Mouse (Mus musculus) thymus, adult 2 months (tissue): ENCODE measurements around the gene Ap1m2. TPM values are rescaled to one million over a fixed set of nuclear protein-coding genes. Genes with fewer than 3 reads are reported as not detected.
"Not testable (repeated sequence)": the region's sequence is repeated elsewhere in the genome, so short reads cannot be mapped to it uniquely, and the experiment has no call there.

Experiments used
- DNase-seq: peaks from one replicate; pipeline ENCODE4 v3.0.0; 2021
- H3K27ac ChIP-seq: fragments of 200-500 bp; 2 replicates; pipeline ENCODE4 v1.5.1; 2012; ENCODE audit warnings: low read length, control low read depth; ENCODE audit not compliant: control insufficient read depth, insufficient read depth
- H3K27me3 ChIP-seq: fragments of 200-500 bp; 2 replicates; pipeline ENCODE4 v1.6.1; 2012; ENCODE audit warnings: mild to moderate bottlenecking, low read length, moderate library complexity, mixed read lengths; ENCODE audit not compliant: control insufficient read depth, insufficient read depth
- H3K36me3 ChIP-seq: fragments of 200-500 bp; 2 replicates; pipeline ENCODE4 v1.6.1; 2012; ENCODE audit warnings: mild to moderate bottlenecking, low read length, moderate library complexity; ENCODE audit not compliant: control insufficient read depth, insufficient read depth
- H3K4me1 ChIP-seq: fragments of 200-500 bp; replicated peaks from 2 replicates; pipeline ENCODE4 v1.6.1; 2012; ENCODE audit warnings: low read length; ENCODE audit not compliant: control insufficient read depth, insufficient read depth
- H3K4me3 ChIP-seq: fragments of 200-500 bp; 2 replicates; pipeline ENCODE4 v1.5.1; 2012; ENCODE audit warnings: mild to moderate bottlenecking, low read length, control low read depth, moderate library complexity; ENCODE audit not compliant: control insufficient read depth, insufficient read depth
- CTCF ChIP-seq: fragments of 200-500 bp; IDR thresholded peaks from 2 replicates; pipeline ENCODE4 v1.5.1; 2012; ENCODE audit warnings: mild to moderate bottlenecking, control low read depth, low read length, moderate library complexity, borderline replicate concordance; ENCODE audit not compliant: control insufficient read depth, poor library complexity, insufficient read depth; ENCODE audit errors: extremely low read depth
- POLR2A ChIP-seq: fragments of 200-500 bp; IDR thresholded peaks from 2 replicates; pipeline ENCODE4 v1.6.1; 2012; ENCODE audit warnings: mild to moderate bottlenecking, low read length, control low read depth, moderate library complexity; ENCODE audit not compliant: control insufficient read depth, poor library complexity, insufficient read depth; ENCODE audit errors: extremely low read depth
- WGBS: fragments of 180-500 bp; shearing (Covaris S2); methylation state at CpG from one replicate; pipeline ENCODE4 v1.1.7; 2018; 5-methylcytosine and 5-hydroxymethylcytosine counted together
- polyA plus RNA-seq: library from polyadenylated mRNA; depleted of rRNA; stranded (reverse); fragments of >200 nt; gene quantifications from 2 replicates; pipeline ENCODE4 v1.2.3, GENCODE M21; 2012

Ap1m2 gene
- polyA plus RNA-seq, 1 experiment: 11.1 TPM

GRCm38 (mm10) chr9:21314367-21315140, 2.4 kb upstream of the Ap1m2 start:
- no peaks in the 10 kb centered on the region for H3K36me3 ChIP-seq
- no peak overlapping the region for H3K27ac ChIP-seq
- WGBS: 76% methylated on average over 9 of the region's 9 CpGs
- H3K4me3 ChIP-seq: no peak overlapping the region
- peaks cover 34% of the 10 kb centered on the region for H3K4me1 ChIP-seq
- TF ChIP-seq CTCF (no peak), POLR2A (no peak)
- DNase-seq: no peak
- H3K27me3 ChIP-seq: no peaks in the 10 kb centered on the region

DNA sequence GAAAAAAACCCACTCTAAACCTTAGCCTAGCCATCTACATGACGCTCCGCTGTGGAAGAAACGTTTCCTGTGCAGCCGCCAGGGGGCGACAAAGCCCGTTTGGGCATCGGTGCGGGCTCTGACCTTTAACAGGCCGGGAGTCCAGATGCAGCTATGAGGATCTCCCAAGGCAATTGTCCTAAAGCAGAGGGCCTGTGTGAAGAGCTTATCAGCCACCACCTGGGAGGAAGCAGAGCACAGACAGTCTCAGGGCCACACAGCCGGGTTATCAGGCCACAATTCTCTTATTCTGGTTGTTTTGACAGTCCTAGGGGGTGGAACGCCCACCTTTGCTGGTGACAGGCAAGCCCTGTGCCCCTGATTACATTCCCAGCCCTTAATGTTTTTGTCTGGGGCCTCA, 1.3 kb upstream of the Ap1m2 start:
- no peak overlapping the region for H3K4me3 ChIP-seq
- TF ChIP-seq POLR2A (no peak), CTCF (peak; percentile 97)

DNA sequence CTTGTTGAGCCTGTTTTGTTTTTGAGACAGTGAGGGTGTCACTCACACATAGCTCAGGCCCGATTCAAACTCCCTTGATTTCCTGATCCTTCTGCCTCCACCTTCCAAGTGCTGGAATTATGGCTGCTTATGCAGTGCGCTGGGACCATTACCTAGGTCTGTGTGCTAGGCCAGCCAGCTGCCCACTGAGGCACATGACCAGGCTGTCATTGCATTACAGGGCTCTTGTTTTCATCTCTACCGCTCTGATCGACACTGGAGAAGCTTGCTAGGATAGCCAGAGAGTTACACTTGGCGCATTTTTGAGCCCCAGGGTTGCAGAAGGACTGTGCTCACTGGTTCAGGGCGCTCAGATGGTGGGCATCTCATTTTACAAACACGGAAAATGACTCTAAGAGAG, 442 bp downstream of the Ap1m2 start:
- H3K36me3 ChIP-seq: no peaks in the 10 kb centered on the region
- no peak for TF ChIP-seq CTCF
- no peak for TF ChIP-seq POLR2A

More for the DNA sequence above, 1.3 kb upstream of the Ap1m2 start:
- H3K36me3 ChIP-seq: no peaks in the 10 kb centered on the region
- DNase-seq: peak; percentile 92
- H3K4me1 ChIP-seq: peaks cover 37% of the 10 kb centered on the region
- WGBS: 9% methylated on average over 11 of the region's 11 CpGs
- no peaks in the 10 kb centered on the region for H3K27me3 ChIP-seq
- H3K27ac ChIP-seq: no peak overlapping the region

GRCm38 (mm10) chr9:21309150-21309741, 2.9 kb downstream of the Ap1m2 start:
- TF ChIP-seq CTCF (no peak), POLR2A (no peak)
- no peak overlapping the region for H3K27ac ChIP-seq
- DNase-seq: no peak
- WGBS: 42% methylated on average over 15 of the region's 15 CpGs
- peak overlapping the region; percentile 32 for H3K4me3 ChIP-seq
- H3K36me3 ChIP-seq: no peaks in the 10 kb centered on the region
- no peaks in the 10 kb centered on the region for H3K27me3 ChIP-seq
- peaks cover 14% of the 10 kb centered on the region for H3K4me1 ChIP-seq

More for the DNA sequence above, 442 bp downstream of the Ap1m2 start:
- no peak for DNase-seq
- no peaks in the 10 kb centered on the region for H3K27me3 ChIP-seq
- 97% methylated on average over 7 of the region's 7 CpGs for WGBS
- H3K27ac ChIP-seq: no peak overlapping the region
- H3K4me1 ChIP-seq: peaks cover 30% of the 10 kb centered on the region
- H3K4me3 ChIP-seq: no peak overlapping the region

- TF ChIP-seq CTCF (no peak), POLR2A (no peak)
- Histone ChIP-seq H3K4me3 (no peak overlapping the region), H3K27ac (no peak overlapping the region), H3K36me3 (no peaks in the 10 kb centered on the region), H3K27me3 (no peaks in the 10 kb centered on the region), H3K4me1 (peaks cover 17% of the 10 kb centered on the region)
- no peak for DNase-seq
- 95% methylated on average over 7 of the region's 7 CpGs for whole genome bisulfite sequencing
These were observed 7.1 kb downstream of the Ap1m2 start for GRCm38 (mm10) chr9:21305065-21305464.

- TF ChIP-seq CTCF: no peak
- TF ChIP-seq POLR2A: no peak
- Histone ChIP-seq H3K4me3 (no peak overlapping the region), H3K27me3 (no peaks in the 10 kb centered on the region), H3K27ac (no peak overlapping the region), H3K36me3 (no peaks in the 10 kb centered on the region), H3K4me1 (0 out of 2 replicates have a peak, but pooled peaks cover 4% of the 10 kb centered on the region)
- no peak for DNase-seq
- WGBS: 94% methylated on average over 10 of the region's 10 CpGs
These were observed 13.1 kb downstream of the Ap1m2 start for GRCm38 (mm10) chr9:21299014-21299413.

DNA sequence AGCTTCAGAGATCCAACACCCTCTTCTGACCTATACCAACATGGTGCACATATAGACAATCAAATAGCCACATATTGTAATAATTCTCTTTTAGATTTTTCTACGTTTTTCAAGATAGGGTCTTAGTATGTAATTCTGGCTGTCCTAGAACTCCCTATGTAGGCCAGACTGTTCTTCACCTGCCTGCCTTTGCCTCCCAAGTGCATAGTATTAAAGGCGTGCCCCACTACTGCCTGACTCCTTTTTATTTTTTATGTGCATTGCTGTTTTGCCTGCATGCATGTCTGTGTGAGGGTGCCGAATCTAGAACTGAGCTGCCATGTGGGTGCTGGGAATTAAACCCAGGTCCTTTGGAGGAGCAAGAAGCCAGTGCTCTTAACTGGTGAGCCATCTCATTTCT, 19.9 kb downstream of the Ap1m2 start:
- WGBS: 91% methylated on average over 3 of the region's 3 CpGs
- DNase-seq: no peak
- no peak overlapping the region for H3K4me3 ChIP-seq
- H3K27ac ChIP-seq: no peak overlapping the region
- no peaks in the 10 kb centered on the region for H3K36me3 ChIP-seq
- peaks cover 13% of the 10 kb centered on the region for H3K4me1 ChIP-seq
- H3K27me3 ChIP-seq: no peaks in the 10 kb centered on the region
- no peak for TF ChIP-seq POLR2A
- TF ChIP-seq CTCF: no peak

GRCm38 (mm10) chr9:21291868-21292267, 20.3 kb downstream of the Ap1m2 start:
- H3K27me3 ChIP-seq, DNase-seq, H3K36me3 ChIP-seq: not testable (repeated sequence)
- H3K4me3 ChIP-seq: peak overlapping the region; percentile 59
- H3K4me1 ChIP-seq: peaks cover 13% of the 10 kb centered on the region
- 11% methylated on average over 7 of the region's 7 CpGs for WGBS
- H3K27ac ChIP-seq: peak overlapping the region; percentile 55
